Mouse (Mus musculus) heart, adult 2 months (tissue): ENCODE measurements around the gene Gon4l.

Source experiments
- CTCF ChIP-seq: fragments of 200-600 bp; IDR thresholded peaks from 2 replicates; pipeline ENCODE4 v1.8.1; 2022; ENCODE audit warnings: antibody characterized with exemption, mild to moderate bottlenecking, moderate library complexity
- EP300 ChIP-seq: fragments of 200-500 bp; IDR thresholded peaks from 2 replicates; pipeline ENCODE4 v1.6.1; 2011; ENCODE audit warnings: low read depth, low read length, control low read depth; ENCODE audit not compliant: insufficient read depth

DNA sequence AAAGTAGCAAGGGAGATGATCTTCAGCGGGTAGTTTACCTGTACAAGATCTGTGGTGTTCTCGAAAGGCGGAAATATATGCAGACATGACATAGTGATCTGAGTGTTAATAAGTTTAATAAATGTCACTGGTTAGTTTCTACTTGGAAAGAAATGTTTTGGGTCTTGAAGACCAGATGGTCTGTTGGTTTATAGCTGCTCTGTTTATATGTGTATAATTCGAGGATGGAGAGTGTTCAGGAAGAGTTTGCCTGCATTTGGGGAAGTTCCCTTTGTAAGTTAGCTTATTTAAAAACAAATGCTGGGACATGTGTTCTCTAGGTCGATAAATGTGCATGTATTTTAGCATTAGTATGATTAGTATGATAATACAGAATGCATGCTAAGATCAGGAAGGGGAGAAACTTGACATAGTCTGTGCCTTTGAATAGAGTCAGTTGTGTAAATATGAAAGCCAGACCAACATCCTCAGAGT lies 116.3 kb downstream of the Gon4l start:
- no peak for TF ChIP-seq CTCF
- no peak for TF ChIP-seq EP300
